Mouse (Mus musculus): ENCODE data around the gene Islr2. TPM values are rescaled to one million over a fixed set of nuclear protein-coding genes. Genes with fewer than 3 reads are reported as not detected.

The Islr2 gene
- polyA plus RNA-seq, 1 experiment from 2014 or later: 0.38 TPM

DNA sequence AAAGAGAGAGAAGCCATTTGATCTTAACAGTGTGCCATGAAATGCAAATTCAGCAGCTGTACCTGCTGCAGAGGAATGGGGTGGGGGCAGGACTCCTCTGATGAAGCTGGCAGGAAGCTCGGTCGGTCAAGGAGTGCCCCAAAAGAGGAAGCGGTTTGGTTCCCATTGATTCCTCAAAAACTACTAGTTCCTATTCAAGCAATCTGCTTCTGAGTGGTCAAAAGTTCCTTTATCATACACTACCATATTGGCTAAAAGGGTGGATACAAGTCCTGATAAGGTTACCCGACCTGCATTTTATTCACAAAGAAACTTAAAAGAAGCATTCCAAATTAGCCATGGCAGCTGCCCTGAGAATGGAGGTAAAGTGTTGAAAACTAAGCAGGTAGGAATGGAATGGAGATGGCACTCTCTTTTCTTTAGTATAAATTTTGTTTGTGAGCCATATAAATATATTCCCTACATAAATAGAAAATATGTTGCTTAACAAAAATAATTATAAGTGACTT, 42.0 kb upstream of the Islr2 start:
- peaks cover 45% of the 10 kb centered on the region for H3K4me1 ChIP-seq (replicated peaks; ENCODE audit: control insufficient read depth, insufficient read depth, low read length)
- no peak for ATAC-seq (ENCODE audit: low read depth)
- H3K4me2 ChIP-seq (ENCODE audit: low read depth, low read length): no peak overlapping the region
- no peaks in the 10 kb centered on the region for H3K9me3 ChIP-seq (ENCODE audit: control insufficient read depth, low read length)
- H3K27ac ChIP-seq (ENCODE audit: low read length): no peak overlapping the region
- 0 out of 2 replicates have a peak, but pooled peaks cover 2% of the 10 kb centered on the region for H3K36me3 ChIP-seq (ENCODE audit: control insufficient read depth, insufficient read depth, low read length)
- no peak overlapping the region for H3K4me3 ChIP-seq (ENCODE audit: low read length)
- H3K27me3 ChIP-seq (ENCODE audit: control insufficient read depth, insufficient read depth, low read depth, low read length): no peaks in the 10 kb centered on the region
- no peak overlapping the region for H3K9ac ChIP-seq (ENCODE audit: low read length)
- WGBS: 59% methylated on average over 4 of the region's 4 CpGs

DNA sequence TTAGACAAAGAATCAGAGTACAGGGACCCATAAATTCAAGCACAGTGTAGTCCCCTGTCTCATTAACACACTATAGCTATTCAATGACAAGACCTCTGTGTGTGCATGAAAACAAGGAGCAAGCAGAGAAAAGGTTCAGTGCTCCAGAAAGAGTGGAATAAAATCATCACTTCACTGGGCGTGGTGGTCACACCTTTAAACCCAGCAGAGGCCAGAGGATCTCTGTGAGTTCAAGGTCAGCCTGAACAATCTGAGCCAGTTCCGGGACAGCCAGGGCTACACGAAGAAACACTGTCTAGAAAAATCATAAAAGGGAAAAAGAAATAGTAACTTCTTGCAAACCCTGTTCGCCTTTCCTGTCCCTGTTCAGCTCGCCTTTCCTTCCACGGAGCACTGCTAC, 39.6 kb upstream of the Islr2 start:
- Histone ChIP-seq H3K9me3 (ENCODE audit: control insufficient read depth, low read length) (no peaks in the 10 kb centered on the region), H3K9ac (ENCODE audit: low read length) (no peak overlapping the region), H3K4me2 (ENCODE audit: low read depth, low read length) (no peak overlapping the region), H3K27ac (ENCODE audit: low read length) (no peak overlapping the region), H3K27me3 (ENCODE audit: control insufficient read depth, insufficient read depth, low read depth, low read length) (no peaks in the 10 kb centered on the region), H3K36me3 (ENCODE audit: control insufficient read depth, insufficient read depth, low read length) (0 out of 2 replicates have a peak, but pooled peaks cover 2% of the 10 kb centered on the region), H3K4me3 (ENCODE audit: low read length) (no peak overlapping the region), H3K4me1 (replicated peaks; ENCODE audit: control insufficient read depth, insufficient read depth, low read length) (peaks cover 38% of the 10 kb centered on the region)
- ATAC-seq (ENCODE audit: low read depth): no peak
- WGBS: 77% methylated on average over 6 of the region's 6 CpGs

DNA sequence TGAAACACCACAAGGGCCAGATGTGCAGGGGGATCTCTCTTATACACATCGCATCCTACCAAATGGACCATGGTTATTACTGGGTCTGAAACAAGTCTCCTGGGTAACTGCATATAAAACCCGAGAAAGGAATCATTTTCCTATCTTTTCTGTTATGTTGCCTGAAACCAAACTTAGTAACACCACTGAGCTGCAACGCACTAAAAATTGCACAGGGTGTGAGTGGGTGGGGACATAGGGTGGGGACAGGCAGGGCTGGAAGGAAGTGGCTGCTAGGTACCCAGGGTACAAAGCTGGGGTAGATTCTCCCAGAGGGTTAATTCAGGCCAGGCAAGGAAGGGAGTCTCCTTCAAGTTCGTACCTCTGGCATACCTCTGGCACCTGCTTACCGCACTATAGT, 38.6 kb upstream of the Islr2 start:
- Histone ChIP-seq H3K4me1 (replicated peaks; ENCODE audit: control insufficient read depth, insufficient read depth, low read length) (peaks cover 28% of the 10 kb centered on the region), H3K9me3 (ENCODE audit: control insufficient read depth, low read length) (no peaks in the 10 kb centered on the region), H3K4me3 (ENCODE audit: low read length) (no peak overlapping the region), H3K4me2 (ENCODE audit: low read depth, low read length) (no peak overlapping the region), H3K27ac (ENCODE audit: low read length) (peak overlapping the region; percentile 84), H3K9ac (ENCODE audit: low read length) (no peak overlapping the region), H3K27me3 (ENCODE audit: control insufficient read depth, insufficient read depth, low read depth, low read length) (no peaks in the 10 kb centered on the region), H3K36me3 (ENCODE audit: control insufficient read depth, insufficient read depth, low read length) (0 out of 2 replicates have a peak, but pooled peaks cover 2% of the 10 kb centered on the region)
- ATAC-seq (ENCODE audit: low read depth): no peak
- WGBS: 83% methylated on average over 5 of the region's 5 CpGs

DNA sequence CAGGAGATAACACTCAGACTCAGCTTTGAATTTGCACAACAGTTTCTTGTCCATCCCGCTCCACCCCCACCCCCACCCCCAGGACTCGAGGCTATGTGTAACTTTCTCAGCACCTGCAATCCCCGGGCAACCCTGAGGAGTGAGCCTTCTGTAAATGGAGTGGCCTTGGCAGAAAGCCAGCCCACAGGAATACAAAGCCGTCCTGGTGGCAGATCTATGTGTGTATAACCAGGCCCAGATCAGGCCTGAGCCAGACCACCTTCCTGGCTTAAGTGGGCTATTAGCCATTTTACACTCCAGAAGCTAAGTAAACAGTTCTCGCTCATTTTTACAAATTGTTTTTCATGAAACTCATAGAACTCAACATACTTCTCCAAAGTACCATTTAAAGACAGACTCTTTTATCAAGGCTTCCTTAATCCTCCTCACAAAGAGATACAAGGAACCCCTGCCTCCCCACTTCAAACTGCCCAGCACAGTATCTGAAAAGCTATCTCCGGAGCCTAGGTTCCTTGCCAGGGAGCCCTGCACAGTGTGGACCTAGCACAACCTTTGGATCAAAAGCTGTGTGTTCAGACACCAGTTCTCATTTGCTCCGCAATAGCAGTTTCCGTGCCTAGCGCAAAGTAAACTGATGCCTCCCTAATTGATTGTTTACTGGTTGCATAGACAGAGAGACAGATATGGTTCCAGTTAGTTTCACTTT, 37.8 kb upstream of the Islr2 start:
- peaks cover 4% of the 10 kb centered on the region; the same call in 1 of the 2 replicates for H3K36me3 ChIP-seq (ENCODE audit: control insufficient read depth, insufficient read depth, low read length)
- H3K4me3 ChIP-seq (ENCODE audit: low read length): no peak overlapping the region
- WGBS: 33% methylated on average over 9 of the region's 9 CpGs
- 0 out of 2 replicates have a peak overlapping the region, but pooled peaks have one; percentile 5 for H3K4me2 ChIP-seq (ENCODE audit: low read depth, low read length)
- no peak overlapping the region for H3K9ac ChIP-seq (ENCODE audit: low read length)
- no peaks in the 10 kb centered on the region for H3K9me3 ChIP-seq (ENCODE audit: control insufficient read depth, low read length)
- H3K27ac ChIP-seq (ENCODE audit: low read length): peak overlapping the region; percentile 84
- peak; percentile 91 for ATAC-seq (ENCODE audit: low read depth)
- peaks cover 22% of the 10 kb centered on the region for H3K4me1 ChIP-seq (replicated peaks; ENCODE audit: control insufficient read depth, insufficient read depth, low read length)
- H3K27me3 ChIP-seq (ENCODE audit: control insufficient read depth, insufficient read depth, low read depth, low read length): no peaks in the 10 kb centered on the region

DNA sequence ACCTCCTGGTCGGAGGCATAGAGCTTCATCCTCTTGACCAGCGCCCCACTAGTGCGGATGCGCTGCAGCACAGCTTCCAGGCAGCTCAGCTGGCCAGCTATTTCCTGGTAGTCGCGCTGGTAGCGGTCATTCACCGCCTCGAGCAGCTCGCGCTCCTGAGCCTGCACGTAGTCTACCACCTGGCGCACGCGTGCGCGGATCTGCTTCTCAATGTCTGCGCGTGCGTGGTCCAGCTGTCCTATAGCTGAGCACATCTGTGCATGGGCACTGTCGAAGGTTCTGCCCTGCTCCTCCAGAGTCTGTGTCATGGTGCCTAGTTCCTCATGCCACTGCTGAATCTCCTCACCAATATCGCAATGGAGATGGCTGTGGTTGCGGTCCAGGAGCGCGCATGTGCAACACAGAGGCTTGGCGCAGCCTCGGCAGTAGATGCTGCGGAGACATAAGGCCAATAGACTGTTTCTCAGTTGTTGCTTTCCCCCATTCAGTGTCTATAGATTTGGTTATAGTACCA, 30.4 kb upstream of the Islr2 start:
- no peak overlapping the region for H3K4me3 ChIP-seq (ENCODE audit: low read length)
- no peaks in the 10 kb centered on the region for H3K9me3 ChIP-seq (ENCODE audit: control insufficient read depth, low read length)
- WGBS: 96% methylated on average over 28 of the region's 28 CpGs
- peaks cover 33% of the 10 kb centered on the region for H3K36me3 ChIP-seq (ENCODE audit: control insufficient read depth, insufficient read depth, low read length)
- H3K4me2 ChIP-seq (ENCODE audit: low read depth, low read length): no peak overlapping the region
- H3K27ac ChIP-seq (ENCODE audit: low read length): no peak overlapping the region
- no peaks in the 10 kb centered on the region for H3K4me1 ChIP-seq (replicated peaks; ENCODE audit: control insufficient read depth, insufficient read depth, low read length)
- no peaks in the 10 kb centered on the region for H3K27me3 ChIP-seq (ENCODE audit: control insufficient read depth, insufficient read depth, low read depth, low read length)
- H3K9ac ChIP-seq (ENCODE audit: low read length): no peak overlapping the region
- ATAC-seq (ENCODE audit: low read depth): no peak

DNA sequence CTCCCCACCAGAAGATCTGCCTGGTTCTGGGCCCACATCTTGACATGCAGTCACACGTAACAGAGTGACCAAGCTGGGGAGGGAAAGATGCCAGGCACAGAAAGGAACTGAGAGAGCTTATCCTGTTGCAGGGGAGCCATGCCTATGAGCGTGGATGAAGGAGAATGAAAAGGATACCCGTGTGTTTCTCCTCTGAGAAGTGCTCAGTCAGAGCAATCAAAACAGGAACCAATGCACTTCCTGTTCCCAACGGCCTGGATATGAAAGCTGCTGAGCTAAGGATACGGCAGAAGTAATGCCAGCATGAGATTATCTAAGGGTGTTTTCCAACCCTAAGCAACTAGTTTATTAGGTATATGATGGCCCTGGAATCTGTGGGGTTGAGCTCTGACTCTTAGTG, 28.3 kb upstream of the Islr2 start:
- Histone ChIP-seq H3K4me2 (ENCODE audit: low read depth, low read length) (no peak overlapping the region), H3K9ac (ENCODE audit: low read length) (no peak overlapping the region), H3K4me3 (ENCODE audit: low read length) (no peak overlapping the region), H3K36me3 (ENCODE audit: control insufficient read depth, insufficient read depth, low read length) (peaks cover 52% of the 10 kb centered on the region), H3K4me1 (replicated peaks; ENCODE audit: control insufficient read depth, insufficient read depth, low read length) (no peaks in the 10 kb centered on the region), H3K27me3 (ENCODE audit: control insufficient read depth, insufficient read depth, low read depth, low read length) (no peaks in the 10 kb centered on the region), H3K27ac (ENCODE audit: low read length) (peak overlapping the region; percentile 70), H3K9me3 (ENCODE audit: control insufficient read depth, low read length) (no peaks in the 10 kb centered on the region)
- ATAC-seq (ENCODE audit: low read depth): peak; percentile 49; the same call in 1 of the 2 replicates
- WGBS: 62% methylated on average over 5 of the region's 5 CpGs

DNA sequence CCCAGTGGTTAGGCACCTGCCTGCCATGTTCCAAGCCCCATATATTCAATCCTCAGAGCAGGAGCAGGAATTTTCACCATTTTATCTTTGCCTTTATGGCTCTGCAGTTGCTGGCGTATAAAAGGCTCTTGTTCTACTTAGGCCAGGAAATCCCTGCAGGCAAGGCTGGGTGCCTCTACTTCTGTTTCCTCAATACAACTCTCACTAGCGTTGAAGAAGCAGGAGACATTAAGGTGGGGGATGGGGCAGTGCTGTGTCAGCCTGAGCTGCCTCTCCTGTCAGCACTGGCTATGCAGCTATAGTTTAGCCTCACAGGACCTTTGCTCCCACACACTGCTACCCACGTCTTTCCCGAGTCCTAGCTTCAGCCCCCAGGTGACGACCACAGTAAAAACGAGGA, 27.6 kb upstream of the Islr2 start:
- H3K4me3 ChIP-seq (ENCODE audit: low read length): no peak overlapping the region
- ATAC-seq (ENCODE audit: low read depth): no peak
- WGBS: 62% methylated on average over 6 of the region's 6 CpGs
- no peak overlapping the region for H3K9ac ChIP-seq (ENCODE audit: low read length)
- no peaks in the 10 kb centered on the region for H3K4me1 ChIP-seq (replicated peaks; ENCODE audit: control insufficient read depth, insufficient read depth, low read length)
- peak overlapping the region; percentile 61 for H3K27ac ChIP-seq (ENCODE audit: low read length)
- no peak overlapping the region for H3K4me2 ChIP-seq (ENCODE audit: low read depth, low read length)
- no peaks in the 10 kb centered on the region for H3K9me3 ChIP-seq (ENCODE audit: control insufficient read depth, low read length)
- H3K27me3 ChIP-seq (ENCODE audit: control insufficient read depth, insufficient read depth, low read depth, low read length): no peaks in the 10 kb centered on the region
- H3K36me3 ChIP-seq (ENCODE audit: control insufficient read depth, insufficient read depth, low read length): peaks cover 51% of the 10 kb centered on the region

DNA sequence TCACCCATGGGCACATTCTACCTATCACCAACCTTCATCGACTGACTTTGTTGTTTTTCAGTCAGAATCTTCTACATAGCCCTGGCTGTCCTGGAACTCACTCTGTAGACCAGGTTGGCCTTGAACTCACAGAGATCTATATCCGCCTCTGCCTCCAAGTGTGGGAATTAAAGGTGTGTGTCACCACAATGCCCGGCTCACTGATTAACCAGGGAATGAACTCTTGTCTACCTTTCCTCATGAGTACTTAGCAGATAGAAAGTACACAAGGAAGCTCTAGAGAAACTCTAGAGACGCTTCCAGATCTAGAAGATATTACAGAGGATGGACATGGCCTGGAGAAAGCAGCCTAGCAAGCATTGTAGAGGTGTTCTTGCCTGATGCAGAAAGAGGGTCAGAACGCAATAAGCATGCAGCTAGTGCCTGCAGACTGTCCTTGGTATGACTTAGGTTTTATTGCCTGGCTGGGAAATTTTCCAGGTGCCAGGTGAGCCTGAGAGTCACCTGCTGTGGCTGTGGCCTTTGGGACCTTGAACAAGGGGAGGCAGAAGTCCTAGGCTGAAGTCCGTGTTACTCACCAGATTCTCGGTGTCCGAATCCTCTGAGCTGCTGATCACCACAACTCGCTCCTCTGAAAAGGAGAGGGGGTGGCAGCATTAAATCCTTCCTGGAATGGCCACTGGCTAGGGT, 24.8 kb upstream of the Islr2 start:
- Histone ChIP-seq H3K9ac (ENCODE audit: low read length) (no peak overlapping the region), H3K9me3 (ENCODE audit: control insufficient read depth, low read length) (no peaks in the 10 kb centered on the region), H3K36me3 (ENCODE audit: control insufficient read depth, insufficient read depth, low read length) (peaks cover 40% of the 10 kb centered on the region), H3K4me3 (ENCODE audit: low read length) (no peak overlapping the region), H3K4me2 (ENCODE audit: low read depth, low read length) (no peak overlapping the region), H3K27ac (ENCODE audit: low read length) (no peak overlapping the region), H3K4me1 (replicated peaks; ENCODE audit: control insufficient read depth, insufficient read depth, low read length) (no peaks in the 10 kb centered on the region), H3K27me3 (ENCODE audit: control insufficient read depth, insufficient read depth, low read depth, low read length) (no peaks in the 10 kb centered on the region)
- no peak for ATAC-seq (ENCODE audit: low read depth)
- WGBS: 90% methylated on average over 9 of the region's 9 CpGs

Measured in lung, embryonic 16.5 days (tissue).